Mouse (Mus musculus) limb, embryonic 11.5 days (tissue): ENCODE data around the gene Ccndbp1. TPM values are rescaled to one million over a fixed set of nuclear protein-coding genes. Genes with fewer than 3 reads are reported as not detected.
"Not testable (repeated sequence)": the region's sequence is repeated elsewhere in the genome, so short reads cannot be mapped to it uniquely, and the experiment has no call there.

Experiments used
- ATAC-seq: fragments of 200-750 bp; cut with Nextera tagmentation; 2 replicates; pipeline ENCODE4 v1.8.0; 2017; ENCODE audit warnings: low read depth; ENCODE audit not compliant: insufficient number of reproducible peaks, low FRiP score, low TSS enrichment
- DNase-seq: peaks from one replicate; pipeline ENCODE4 v3.0.0-alpha.2; 2015; ENCODE audit warnings: low spot score
- H3K27ac ChIP-seq: fragments of 300-500 bp; sonication (generic); replicated peaks from 2 replicates; pipeline ENCODE4 v1.5.1; 2014; ENCODE audit warnings: low read depth, mild to moderate bottlenecking, low read length
- H3K27me3 ChIP-seq: fragments of 300-500 bp; sonication (generic); 2 replicates; pipeline ENCODE4 v1.6.1; 2014; ENCODE audit warnings: mild to moderate bottlenecking, low read length, mixed read lengths; ENCODE audit not compliant: control insufficient read depth, insufficient read depth
- H3K36me3 ChIP-seq: fragments of 300-500 bp; sonication (generic); 2 replicates; pipeline ENCODE4 v1.6.1; 2014; ENCODE audit warnings: mild to moderate bottlenecking, low read length, moderate library complexity, mixed read lengths; ENCODE audit not compliant: control insufficient read depth, insufficient read depth
- H3K4me1 ChIP-seq: fragments of 300-500 bp; sonication (generic); 2 replicates; pipeline ENCODE4 v1.6.1; 2014; ENCODE audit warnings: low read length, mixed read lengths; ENCODE audit not compliant: control insufficient read depth, insufficient read depth
- H3K4me2 ChIP-seq: fragments of 300-500 bp; sonication (generic); 2 replicates; pipeline ENCODE4 v1.6.1; 2014; ENCODE audit warnings: low read depth, mild to moderate bottlenecking, moderate library complexity; ENCODE audit not compliant: severe bottlenecking
- H3K4me3 ChIP-seq: fragments of 300-500 bp; sonication (generic); 2 replicates; pipeline ENCODE4 v1.5.1; 2014; ENCODE audit warnings: low read depth, low read length
- H3K9ac ChIP-seq: fragments of 300-500 bp; sonication (generic); 2 replicates; pipeline ENCODE4 v1.6.1; 2014; ENCODE audit warnings: mild to moderate bottlenecking, low read length
- H3K9me3 ChIP-seq: fragments of 300-500 bp; sonication (generic); 2 replicates; pipeline ENCODE4 v1.6.1; 2016; ENCODE audit warnings: low read length; ENCODE audit not compliant: control insufficient read depth
- WGBS: fragments of 180-500 bp; shearing (Covaris S2); extraction: QIAGEN DNeasy Blood & Tissue Kit; methylation state at CpG from one replicate; pipeline ENCODE4 v1.1.7; 2014; 5-methylcytosine and 5-hydroxymethylcytosine counted together
- polyA plus RNA-seq: library from polyadenylated mRNA; unstranded; fragments of >200 nt; fragmentation: Nextera tagmentation; extraction: Ambion mirVana; gene quantifications from 2 replicates; pipeline ENCODE4 v1.2.1, GENCODE M21; 2014

Ccndbp1 gene
- polyA plus RNA-seq, 1 experiment from 2014 or later, result 32.7 TPM

DNA sequence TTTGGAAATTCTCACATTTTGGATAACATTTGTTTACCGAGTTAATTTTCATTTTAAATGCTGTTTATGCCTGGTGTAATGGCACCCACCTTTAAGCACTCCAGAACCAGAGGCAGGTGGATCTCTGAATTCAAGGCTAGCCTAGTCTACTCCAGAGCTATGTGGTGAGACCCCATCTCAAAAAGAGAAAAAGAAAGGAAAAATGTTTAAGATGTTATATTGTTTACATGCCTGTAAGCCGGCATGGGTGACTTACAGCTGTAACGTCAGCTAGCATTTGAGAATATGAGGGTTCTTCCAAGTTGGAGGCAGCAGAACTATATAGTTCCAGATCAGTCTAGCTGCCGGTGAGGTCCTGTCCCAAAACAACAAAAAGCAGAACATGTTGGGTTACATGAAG lies 36.4 kb upstream of the Ccndbp1 start:
- WGBS, result 94% methylated on average over 4 of the region's 4 CpGs
- H3K4me1 ChIP-seq, result no peaks in the 10 kb centered on the region
- ATAC-seq, result no peak

DNA sequence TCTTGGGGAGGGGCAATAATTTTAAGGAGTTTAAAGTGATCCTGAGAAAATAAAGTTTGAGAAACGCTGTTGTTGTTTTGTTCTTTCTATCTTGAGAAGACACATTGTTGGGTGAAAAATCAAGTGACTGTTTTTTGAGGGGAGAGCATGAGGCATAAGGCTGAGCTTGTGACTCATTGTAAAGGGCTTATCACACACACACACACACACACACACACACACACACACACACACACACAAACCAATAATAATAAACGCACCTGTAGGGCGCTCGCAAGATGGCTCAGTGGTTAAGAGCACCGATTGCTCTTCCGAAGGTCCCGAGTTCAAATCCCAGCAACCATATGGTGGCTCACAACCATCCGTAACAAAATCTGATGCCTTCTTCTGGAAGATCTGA lies 35.9 kb upstream of the Ccndbp1 start:
- not testable (repeated sequence) for H3K9me3 ChIP-seq, H3K36me3 ChIP-seq, H3K4me1 ChIP-seq, H3K4me2 ChIP-seq, H3K4me3 ChIP-seq, H3K27me3 ChIP-seq, ATAC-seq, H3K27ac ChIP-seq, H3K9ac ChIP-seq, DNase-seq
- 93% methylated on average over 8 of the region's 8 CpGs for WGBS

More for the DNA sequence above, 36.4 kb upstream of the Ccndbp1 start:
- DNase-seq, result no peak
- Histone ChIP-seq H3K9me3 (no peaks in the 10 kb centered on the region), H3K4me3 (no peak overlapping the region), H3K4me2 (no peak overlapping the region), H3K9ac (no peak overlapping the region), H3K27me3 (no peaks in the 10 kb centered on the region), H3K36me3 (no peaks in the 10 kb centered on the region), H3K27ac (no peak overlapping the region)

DNA sequence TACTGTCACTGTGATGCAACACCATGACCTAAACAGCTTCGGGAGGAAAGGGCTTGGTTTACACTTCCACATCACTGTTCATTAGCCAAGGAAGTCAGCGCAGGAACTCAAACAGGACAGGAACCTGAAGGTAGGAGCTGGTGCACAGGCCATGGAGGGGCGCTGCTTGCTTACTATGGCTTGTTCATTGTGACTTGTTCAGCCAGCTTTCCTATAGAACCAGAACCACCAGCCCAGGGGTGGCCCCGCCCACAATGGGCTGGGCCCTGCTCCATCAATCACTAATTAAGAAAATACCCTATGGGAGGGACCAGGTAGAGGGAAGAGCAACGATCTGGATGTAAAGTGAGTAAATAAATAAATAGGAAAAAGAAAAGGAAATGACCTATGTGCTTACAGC lies 35.2 kb upstream of the Ccndbp1 start:
- Histone ChIP-seq H3K4me3 (no peak overlapping the region), H3K27ac (no peak overlapping the region), H3K4me1 (no peaks in the 10 kb centered on the region), H3K27me3 (0 out of 2 replicates have a peak, but pooled peaks cover 1% of the 10 kb centered on the region), H3K9ac (no peak overlapping the region), H3K9me3 (no peaks in the 10 kb centered on the region), H3K4me2 (peak overlapping the region; percentile 5; the same call in 1 of the 2 replicates), H3K36me3 (no peaks in the 10 kb centered on the region)
- DNase-seq (peak; percentile 22), ATAC-seq (no peak)
- WGBS, result 16% methylated on average over 5 of the region's 5 CpGs

DNA sequence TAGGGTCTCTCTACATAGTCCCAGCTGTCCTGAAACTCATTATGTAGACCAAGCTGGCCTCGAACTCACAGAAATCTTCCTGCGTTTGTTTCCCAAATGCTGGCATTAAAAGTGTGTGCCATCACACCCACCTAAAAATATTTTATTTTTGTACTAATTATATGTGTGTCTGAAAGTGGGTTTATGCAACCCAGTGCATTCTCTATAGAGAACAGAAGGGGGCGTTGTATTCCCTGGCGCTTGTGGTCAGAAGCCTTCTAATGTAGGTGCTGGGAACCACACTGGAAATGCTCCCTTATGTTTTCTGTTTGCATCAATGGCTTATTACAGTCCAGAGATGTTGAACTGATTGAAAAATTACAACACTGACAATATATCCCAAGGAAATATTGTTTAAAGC lies 31.9 kb upstream of the Ccndbp1 start:
- WGBS, result 41% methylated on average over 4 of the region's 4 CpGs
- no peak overlapping the region for H3K4me3 ChIP-seq
- no peak overlapping the region for H3K4me2 ChIP-seq
- H3K36me3 ChIP-seq, result no peaks in the 10 kb centered on the region
- H3K4me1 ChIP-seq, result no peaks in the 10 kb centered on the region
- H3K9ac ChIP-seq, result no peak overlapping the region
- no peaks in the 10 kb centered on the region for H3K9me3 ChIP-seq
- ATAC-seq (no peak), DNase-seq (no peak)
- H3K27me3 ChIP-seq, result 0 out of 2 replicates have a peak, but pooled peaks cover 3% of the 10 kb centered on the region
- no peak overlapping the region for H3K27ac ChIP-seq

DNA sequence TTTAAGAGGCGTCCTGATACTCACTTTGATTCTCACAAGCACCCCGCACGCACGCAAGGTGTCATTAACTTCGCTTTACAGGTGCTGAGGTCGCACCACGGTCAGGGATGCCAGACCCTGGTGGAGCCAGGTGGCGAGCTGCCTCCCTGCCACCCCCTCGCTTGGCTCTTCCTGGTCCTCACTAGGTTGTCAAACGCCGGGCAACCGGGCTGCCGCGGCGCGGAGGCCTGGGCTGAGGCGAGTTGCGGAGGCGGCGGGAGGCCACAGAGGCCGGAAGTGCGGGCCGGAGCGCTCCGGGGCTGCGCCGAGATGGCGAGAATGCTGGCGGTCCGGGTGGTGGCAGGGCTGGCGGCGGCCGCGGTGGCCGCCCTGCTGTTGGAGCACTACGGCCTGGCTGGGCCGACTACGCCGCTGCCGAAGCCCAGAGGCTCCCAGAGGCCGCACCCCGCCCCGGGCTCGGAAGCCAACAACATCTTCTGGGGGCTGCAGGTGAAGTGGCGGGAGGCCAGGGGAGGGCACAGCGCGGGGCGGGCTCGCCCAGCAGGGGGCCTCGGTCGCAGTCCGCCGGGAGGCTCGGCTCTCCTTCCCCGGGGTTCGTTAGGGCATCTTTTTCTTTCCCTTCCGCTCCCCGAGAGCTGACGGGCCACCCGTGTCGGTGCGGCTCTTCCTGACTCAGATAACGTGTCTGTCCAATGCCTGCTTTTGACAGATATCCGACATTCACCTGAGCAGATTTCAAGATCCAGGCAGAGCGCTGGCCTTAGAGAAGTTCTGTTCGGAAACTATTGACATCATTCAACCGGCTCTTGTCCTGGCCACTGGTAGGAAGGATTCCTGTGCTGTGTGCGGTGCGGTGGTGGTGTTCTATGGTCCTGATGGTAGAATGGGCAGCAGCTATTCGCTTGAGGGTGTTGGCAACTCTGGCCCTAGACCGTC lies 30.9 kb upstream of the Ccndbp1 start, which contains the start of gene Tmem62:
TSS of gene Tmem62 (plus strand) at position 28 of the 936 bp plus-strand sequence.
- H3K27ac ChIP-seq, result no peak within 1 kb of the TSS
- WGBS, result under 1% methylated on average over 69 of the region's 71 CpGs
- peak within 1 kb of the TSS; percentile 77 for H3K9ac ChIP-seq
- H3K4me3 ChIP-seq, result peak within 1 kb of the TSS; percentile 69
- 0 out of 2 replicates have a peak, but pooled peaks cover 3% of the 10 kb centered on the region for H3K27me3 ChIP-seq
- no peaks in the 10 kb centered on the region for H3K36me3 ChIP-seq
- H3K9me3 ChIP-seq, result no peaks in the 10 kb centered on the region
- peak; percentile 60 for DNase-seq
- no peaks in the 10 kb centered on the region for H3K4me1 ChIP-seq
- H3K4me2 ChIP-seq, result peak within 1 kb of the TSS; percentile 99
- peak; percentile 78; the same call in 1 of the 2 replicates for ATAC-seq

DNA sequence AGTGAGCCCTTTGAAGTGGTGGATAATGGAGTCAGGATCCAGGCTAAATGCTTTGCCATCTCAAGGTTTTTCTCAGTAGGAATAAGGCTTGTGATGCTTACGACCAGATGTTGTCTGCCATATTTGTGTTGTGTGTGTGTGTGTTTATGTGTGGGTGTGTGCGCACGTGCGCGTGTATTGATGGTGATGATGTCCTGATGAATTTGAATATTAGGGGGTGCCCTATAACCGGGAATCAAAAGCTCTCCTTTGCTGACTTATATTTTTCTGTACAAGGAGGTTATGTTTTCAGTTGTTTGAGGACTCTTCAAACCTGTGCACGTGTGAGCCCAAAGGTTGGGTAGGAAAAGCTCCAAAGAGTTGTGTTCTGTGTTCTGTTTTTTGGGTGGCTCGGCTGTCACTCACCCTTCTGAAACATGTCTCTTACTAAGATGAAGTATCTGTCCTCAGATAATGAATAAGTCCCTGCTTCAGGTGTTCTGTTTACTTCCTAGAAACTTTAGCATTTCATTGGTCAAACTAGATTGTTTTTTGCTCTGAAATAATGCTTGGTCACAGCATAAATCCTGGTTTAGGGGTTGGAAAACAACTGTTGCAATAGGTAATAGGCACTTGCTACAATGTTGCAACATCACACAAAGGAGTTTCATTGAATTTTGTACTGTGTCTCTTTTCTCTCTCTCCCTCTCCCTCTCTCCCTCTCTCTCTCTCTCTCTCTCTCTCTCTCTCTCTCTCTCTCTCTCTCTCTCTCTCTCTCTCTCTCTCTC lies 30.1 kb upstream of the Ccndbp1 start:
- 0 out of 2 replicates have a peak, but pooled peaks cover 3% of the 10 kb centered on the region for H3K27me3 ChIP-seq
- H3K36me3 ChIP-seq, result no peaks in the 10 kb centered on the region
- DNase-seq (no peak), ATAC-seq (0 out of 2 replicates have a peak, but pooled peaks have one; percentile 21)
- H3K4me2 ChIP-seq, result peak overlapping the region; percentile 99
- H3K27ac ChIP-seq, result no peak overlapping the region
- H3K4me1 ChIP-seq, result no peaks in the 10 kb centered on the region
- H3K4me3 ChIP-seq, result peak overlapping the region; percentile 69; the same call in 1 of the 2 replicates
- H3K9me3 ChIP-seq, result no peaks in the 10 kb centered on the region
- no peak overlapping the region for H3K9ac ChIP-seq
- 83% methylated on average over 8 of the region's 8 CpGs for WGBS

DNA sequence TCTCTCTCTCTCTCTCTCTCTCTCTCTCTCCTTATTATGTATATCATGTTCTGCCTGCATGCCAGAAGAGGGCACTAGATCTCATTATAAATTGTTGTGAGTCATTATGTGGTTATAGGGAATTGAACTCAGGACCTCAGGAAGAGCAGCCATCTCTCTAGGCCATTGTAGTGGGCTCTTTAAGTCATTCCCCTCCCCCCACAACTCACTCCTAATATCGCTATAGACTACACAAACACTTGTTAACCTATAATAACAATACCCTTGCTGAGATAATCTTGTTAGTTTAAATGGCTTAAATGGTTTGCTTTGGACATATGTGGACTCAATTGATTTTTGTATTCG lies 29.5 kb upstream of the Ccndbp1 start:
- no peak for ATAC-seq
- Histone ChIP-seq H3K4me2 (no peak overlapping the region), H3K4me3 (no peak overlapping the region), H3K36me3 (no peaks in the 10 kb centered on the region), H3K27ac (no peak overlapping the region), H3K4me1 (no peaks in the 10 kb centered on the region), H3K9ac (no peak overlapping the region), H3K9me3 (no peaks in the 10 kb centered on the region), H3K27me3 (0 out of 2 replicates have a peak, but pooled peaks cover 3% of the 10 kb centered on the region)
- 64% methylated on average over 2 of the region's 2 CpGs for WGBS
- no peak for DNase-seq

DNA sequence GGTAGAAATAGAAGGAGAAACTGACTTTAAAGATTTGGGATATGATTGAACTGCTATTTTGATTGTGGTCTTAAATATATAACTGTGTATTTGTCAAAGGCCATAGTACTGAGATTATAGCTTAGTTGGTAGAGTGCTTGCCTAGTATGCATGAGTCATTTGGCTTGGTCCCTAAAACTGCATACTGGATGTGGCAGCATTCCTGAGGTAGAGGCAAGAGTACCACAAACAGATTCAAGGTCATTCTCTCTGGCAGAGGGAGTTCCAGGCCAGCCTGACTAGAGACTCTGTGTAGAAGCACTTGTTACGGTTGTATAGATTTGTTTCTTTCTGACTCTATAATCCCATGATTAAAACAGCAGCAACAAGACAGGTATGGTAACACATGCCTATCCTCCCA lies 28.4 kb upstream of the Ccndbp1 start:
- DNase-seq (no peak), ATAC-seq (no peak)
- Histone ChIP-seq H3K9ac (no peak overlapping the region), H3K4me3 (no peak overlapping the region), H3K36me3 (no peaks in the 10 kb centered on the region), H3K4me1 (no peaks in the 10 kb centered on the region), H3K27me3 (0 out of 2 replicates have a peak, but pooled peaks cover 3% of the 10 kb centered on the region), H3K4me2 (no peak overlapping the region), H3K27ac (no peak overlapping the region), H3K9me3 (no peaks in the 10 kb centered on the region)
- 94% methylated on average over 1 of the region's 1 CpGs for WGBS
